Mouse (Mus musculus) CH12.LX (cell line): ENCODE results near the gene Sumo2. TPM values are rescaled to one million over a fixed set of nuclear protein-coding genes. Genes with fewer than 3 reads are reported as not detected.

Source experiments
- DNase-seq: peaks from one replicate; pipeline ENCODE4 v3.0.0-alpha.2; 2013; ENCODE audit errors: extremely low read depth
- H3K27ac ChIP-seq: 2 replicates; pipeline ENCODE4 v1.5.1; 2012; ENCODE audit warnings: low read depth, mild to moderate bottlenecking, control low read depth, moderate library complexity; ENCODE audit not compliant: insufficient read depth
- H3K27me3 ChIP-seq: replicated peaks from 2 replicates; pipeline ENCODE3; 2012; ENCODE audit warnings: inconsistent platforms
- H3K36me3 ChIP-seq, 2 experiments: replicated peaks in 1 of 2; 2 replicates each; pipeline versions ENCODE3 to v1.6.1; 2012; ENCODE audit warnings: inconsistent platforms in 1 of 2, low read length in 1 of 2, mild to moderate bottlenecking in 1 of 2, mixed read lengths in 1 of 2, moderate library complexity in 1 of 2; ENCODE audit not compliant: control insufficient read depth in 1 of 2, insufficient read depth in 1 of 2
- H3K4me1 ChIP-seq, 2 experiments: 2 replicates each; pipeline ENCODE4 v1.6.1; 2012; ENCODE audit warnings: inconsistent platforms in 1 of 2, moderate library complexity in 1 of 2; ENCODE audit not compliant: insufficient read depth in 2 of 2, control insufficient read depth in 1 of 2
- H3K4me2 ChIP-seq: 2 replicates; pipeline ENCODE4 v1.6.1; 2012; ENCODE audit warnings: low read depth, mild to moderate bottlenecking, control low read depth; ENCODE audit not compliant: poor library complexity, insufficient read depth, severe bottlenecking
- H3K4me3 ChIP-seq, 3 experiments: fragments of 150-350 bp in 1 of 3; sonication (generic) in 1 of 3; replicated peaks in 1 of 3; 2 replicates each; pipeline versions ENCODE3 to v1.5.1; 2011 to 2012; ENCODE audit warnings: low read depth in 2 of 3, low read length in 2 of 3, mild to moderate bottlenecking in 2 of 3, moderate library complexity in 2 of 3, control low read depth in 1 of 3, improper control_type of control experiment in 1 of 3, inconsistent platforms in 1 of 3, mixed read lengths in 1 of 3; ENCODE audit not compliant: poor library complexity in 1 of 3
- H3K79me2 ChIP-seq: replicated peaks from 2 replicates; pipeline ENCODE4 v1.6.1; 2012; ENCODE audit warnings: mild to moderate bottlenecking, moderate library complexity; ENCODE audit not compliant: control insufficient read depth, poor library complexity, insufficient read depth, severe bottlenecking; ENCODE audit errors: extremely low read depth
- H3K9ac ChIP-seq: 2 replicates; pipeline ENCODE4 v1.6.1; 2012; ENCODE audit warnings: low read depth, mild to moderate bottlenecking, control low read depth, moderate library complexity; ENCODE audit not compliant: insufficient read depth
- H3K9me3 ChIP-seq: replicated peaks from 2 replicates; pipeline ENCODE3; 2012; ENCODE audit warnings: low read length, inconsistent platforms, mixed read lengths
- BHLHE40 ChIP-seq: IDR thresholded peaks from 2 replicates; pipeline ENCODE4 v1.6.1; 2011; ENCODE audit warnings: mild to moderate bottlenecking, low read depth, low read length, improper control_type of control experiment
- CHD2 ChIP-seq: IDR thresholded peaks from 2 replicates; pipeline ENCODE4 v1.6.1; 2011; ENCODE audit warnings: low read length, improper control_type of control experiment
- CTCF ChIP-seq, 2 experiments: IDR thresholded peaks in 1 of 2; conservative IDR thresholded peaks in 1 of 2; 2 replicates each; pipeline ENCODE4 v1.5.1; 2011 to 2012; ENCODE audit warnings: low read depth in 2 of 2, low read length in 2 of 2, improper control_type of control experiment in 1 of 2, inconsistent platforms in 1 of 2, mild to moderate bottlenecking in 1 of 2, moderate library complexity in 1 of 2
- E2F4 ChIP-seq: IDR thresholded peaks from 2 replicates; pipeline ENCODE4 v1.6.1; 2011; ENCODE audit warnings: low read depth, low read length, improper control_type of control experiment; ENCODE audit not compliant: insufficient replicate concordance
- ETS1 ChIP-seq: conservative IDR thresholded peaks from 2 replicates; pipeline ENCODE4 v1.6.1; 2012; ENCODE audit warnings: low read depth, mild to moderate bottlenecking, inconsistent platforms, low read length, improper control_type of control experiment, moderate library complexity
- GABPA ChIP-seq: IDR thresholded peaks from 2 replicates; pipeline ENCODE4 v1.6.1; 2012; ENCODE audit warnings: low read depth, low read length, improper control_type of control experiment, inconsistent platforms; ENCODE audit not compliant: insufficient replicate concordance
- HCFC1 ChIP-seq: IDR thresholded peaks from 2 replicates; pipeline ENCODE4 v1.6.1; 2012; ENCODE audit warnings: low read depth, mild to moderate bottlenecking, inconsistent platforms, low read length, improper control_type of control experiment
- IRF4 ChIP-seq: IDR thresholded peaks from 2 replicates; pipeline ENCODE4 v1.6.1; 2014; ENCODE audit warnings: low read depth, mild to moderate bottlenecking, inconsistent platforms, low read length, improper control_type of control experiment
- JUN ChIP-seq: IDR thresholded peaks from 2 replicates; pipeline ENCODE4 v1.6.1; 2011; ENCODE audit warnings: low read depth, mild to moderate bottlenecking, low read length, improper control_type of control experiment, moderate library complexity; ENCODE audit not compliant: insufficient read depth
- KAT2A ChIP-seq: IDR thresholded peaks from 2 replicates; pipeline ENCODE4 v1.6.1; 2012; ENCODE audit warnings: low read length, improper control_type of control experiment, inconsistent platforms; ENCODE audit not compliant: insufficient replicate concordance
- MAFK ChIP-seq: IDR thresholded peaks from 2 replicates; pipeline ENCODE4 v1.6.1; 2011; ENCODE audit warnings: low read length, improper control_type of control experiment; ENCODE audit not compliant: insufficient replicate concordance
- MAX ChIP-seq: IDR thresholded peaks from 2 replicates; pipeline ENCODE4 v1.6.1; 2011; ENCODE audit warnings: low read length, improper control_type of control experiment
- MAZ ChIP-seq: IDR thresholded peaks from 2 replicates; pipeline ENCODE4 v1.6.1; 2012; ENCODE audit warnings: low read depth, mild to moderate bottlenecking, inconsistent platforms, low read length, improper control_type of control experiment, moderate library complexity
- MXI1 ChIP-seq: IDR thresholded peaks from 2 replicates; pipeline ENCODE4 v1.6.1; 2011; ENCODE audit warnings: mild to moderate bottlenecking, low read depth, low read length, improper control_type of control experiment
- MYC ChIP-seq: IDR thresholded peaks from 2 replicates; pipeline ENCODE4 v1.6.1; 2011; ENCODE audit warnings: low read depth, mild to moderate bottlenecking, improper control_type of control experiment, low read length
- NELFE ChIP-seq: IDR thresholded peaks from 2 replicates; pipeline ENCODE4 v1.6.1; 2011; ENCODE audit warnings: low read depth, low read length, improper control_type of control experiment
- PAX5 ChIP-seq: IDR thresholded peaks from 2 replicates; pipeline ENCODE4 v1.6.1; 2012; ENCODE audit warnings: low read length, inconsistent platforms, mixed read lengths
- POLR2A ChIP-seq: IDR thresholded peaks from 2 replicates; pipeline ENCODE4 v1.6.1; 2011; ENCODE audit warnings: low read depth, mild to moderate bottlenecking, improper control_type of control experiment, low read length
- RAD21 ChIP-seq: IDR thresholded peaks from 2 replicates; pipeline ENCODE4 v1.6.1; 2011; ENCODE audit warnings: low read depth, mild to moderate bottlenecking, low read length, improper control_type of control experiment, moderate library complexity
- RCOR1 ChIP-seq: conservative IDR thresholded peaks from 2 replicates; pipeline ENCODE4 v1.6.1; 2012; ENCODE audit warnings: low read depth, mild to moderate bottlenecking, inconsistent platforms, low read length, improper control_type of control experiment
- SIN3A ChIP-seq: IDR thresholded peaks from 2 replicates; pipeline ENCODE4 v1.6.1; 2012; ENCODE audit warnings: low read length, improper control_type of control experiment, inconsistent platforms
- SMC3 ChIP-seq: IDR thresholded peaks from 2 replicates; pipeline ENCODE4 v1.6.1; 2011; ENCODE audit warnings: low read depth, low read length, improper control_type of control experiment
- TBP ChIP-seq: conservative IDR thresholded peaks from 2 replicates; pipeline ENCODE4 v1.6.1; 2011; ENCODE audit warnings: low read depth, low read length, improper control_type of control experiment
- ZKSCAN1 ChIP-seq: IDR thresholded peaks from 2 replicates; pipeline ENCODE4 v1.6.1; 2012; ENCODE audit warnings: low read depth, inconsistent platforms, low read length, improper control_type of control experiment, borderline replicate concordance
- ZMIZ1 ChIP-seq: IDR thresholded peaks from 2 replicates; pipeline ENCODE4 v1.6.1; 2012; ENCODE audit warnings: low read depth, mild to moderate bottlenecking, inconsistent platforms, low read length, improper control_type of control experiment
- ZNF384 ChIP-seq: IDR thresholded peaks from 2 replicates; pipeline ENCODE4 v1.6.1; 2012; ENCODE audit warnings: low read depth, low read length, improper control_type of control experiment, inconsistent platforms
- dilution Hi-C: fragments of 300-500 bp; cut with MboI; formaldehyde crosslinking; loops from 2 replicates; pipeline ENCODE4 v1.14.3; 2020; ENCODE audit warnings: low sequenced_read_pairs; ENCODE audit not compliant: extremely low pct_unique_long_range_greater_than_20kb, extremely low pct_ligation_motif_present
- in situ Hi-C: fragments of 300-500 bp; cut with MboI; formaldehyde crosslinking; loops from 3 replicates; pipeline ENCODE4 v1.14.3; 2019; ENCODE audit warnings: low sequenced_read_pairs, low pct_ligation_motif_present, low pct_unique_long_range_greater_than_20kb, mixed read lengths
- polyA plus RNA-seq: library from polyadenylated mRNA; unstranded; fragments of >175 nt; gene quantifications from 2 replicates; pipeline ENCODE4 v1.2.1, GENCODE M21; 2012; ENCODE audit warnings: low read depth; ENCODE audit not compliant: insufficient read length
- total RNA-seq, 2 experiments: library from RNA; depleted of rRNA; stranded (reverse); fragments of 300-350 nt in 1 of 2; fragments of >200 nt in 1 of 2; gene quantifications; 2 replicates each; pipeline ENCODE4 v1.2.3; 2012 to 2014

The Sumo2 gene
- total and polyA plus RNA-seq, 3 experiments: 480 to 1,752 (median 1,020) TPM

GRCm38 (mm10) chr11:115508061-115508460, 28.0 kb downstream of the Sumo2 start (continued):
- TF ChIP-seq ETS1 (peak; percentile 70; the same call in 1 of the 2 replicates), RAD21 (no peak), KAT2A (no peak), BHLHE40 (peak; percentile 73), SMC3 (no peak), MAZ (no peak), PAX5 (no peak), IRF4 (no peak), HCFC1 (no peak), TBP (no peak), MAX (peak; percentile 57), ZMIZ1 (no peak), NELFE (no peak; the same call in 1 of the 2 replicates), JUN (no peak), ZKSCAN1 (no peak)

GRCm38 (mm10) chr11:115506586-115506985, 29.5 kb downstream of the Sumo2 start:
- no peak overlapping the region for H3K9ac ChIP-seq
- H3K4me3 ChIP-seq: no peak overlapping the region
- peaks cover 23 to 75% of the 10 kb centered on the region in 2 experiments for H3K36me3 ChIP-seq
- TF ChIP-seq SIN3A (no peak), E2F4 (no peak), MAZ (no peak)
- TF ChIP-seq, all 38 proteins: peak for 0
- dilution Hi-C loops (no loop called here), in situ Hi-C loops (loop anchor here (10.0 kb wide), 1 partner anchor 208 kb away; no protein-coding TSS in a partner anchor)
- DNase-seq: no peak
- H3K27ac ChIP-seq: 0 out of 2 replicates have a peak overlapping the region, but pooled peaks have one; percentile 6
- H3K27me3 ChIP-seq: no peaks in the 10 kb centered on the region
- H3K4me2 ChIP-seq: no peak overlapping the region
- no peaks in the 10 kb centered on the region for H3K9me3 ChIP-seq
- peaks cover 90% of the 10 kb centered on the region for H3K79me2 ChIP-seq
- peaks cover 36 to 69% of the 10 kb centered on the region in 2 experiments for H3K4me1 ChIP-seq

- no peak overlapping the region for H3K4me3 ChIP-seq
- no peak for DNase-seq
- peaks cover 52% of the 10 kb centered on the region for H3K79me2 ChIP-seq
- H3K4me2 ChIP-seq: no peak overlapping the region
- in situ Hi-C loops (loop anchor here (10.0 kb wide), 1 partner anchor 212 kb away; no protein-coding TSS in a partner anchor), dilution Hi-C loops (no loop called here)
- no peak overlapping the region for H3K9ac ChIP-seq
- H3K27me3 ChIP-seq: no peaks in the 10 kb centered on the region
- TF ChIP-seq MAZ (no peak), MAX (no peak), BHLHE40 (no peak), ZMIZ1 (no peak), MAFK (no peak), ZNF384 (no peak), GABPA (no peak), SIN3A (no peak), TBP (no peak), CHD2 (no peak), PAX5 (no peak), RCOR1 (no peak), KAT2A (no peak), POLR2A (no peak), MXI1 (no peak), CTCF (conservative IDR thresholded peaks at IDR 0.05 in 1 of 2, IDR thresholded peaks at IDR 0.05 in 1 of 2; ENCODE audit: low read depth in 2 of 2, low read length in 2 of 2) (no peak), MYC (no peak), NELFE (no peak)
- no peaks in the 10 kb centered on the region for H3K9me3 ChIP-seq
- H3K4me1 ChIP-seq: peaks cover 10 to 34% of the 10 kb centered on the region in 2 experiments
- H3K27ac ChIP-seq: no peak overlapping the region
- H3K36me3 ChIP-seq: peaks cover 53 to 91% of the 10 kb centered on the region in 2 experiments
Observed at GRCm38 (mm10) chr11:115502636-115503035, 33.4 kb downstream of the Sumo2 start.
